Mouse (Mus musculus) testis, adult 2 months (tissue): ENCODE data around the gene Nup107. TPM values are rescaled to one million over a fixed set of nuclear protein-coding genes. Genes with fewer than 3 reads are reported as not detected.
"Not testable (repeated sequence)": the region's sequence is repeated elsewhere in the genome, so short reads cannot be mapped to it uniquely, and the experiment has no call there.

Source experiments
- H3K27ac ChIP-seq: fragments of 200-500 bp; 2 replicates; pipeline ENCODE4 v1.5.1; 2012; ENCODE audit warnings: low read depth, low read length; ENCODE audit not compliant: control insufficient read depth, insufficient read depth
- H3K27me3 ChIP-seq: fragments of 200-500 bp; 2 replicates; pipeline ENCODE4 v1.6.1; 2012; ENCODE audit warnings: mild to moderate bottlenecking, low read length, moderate library complexity; ENCODE audit not compliant: control insufficient read depth, insufficient read depth
- H3K36me3 ChIP-seq: fragments of 200-500 bp; 2 replicates; pipeline ENCODE4 v1.6.1; 2012; ENCODE audit warnings: mild to moderate bottlenecking, low read length; ENCODE audit not compliant: control insufficient read depth, insufficient read depth
- H3K4me1 ChIP-seq: fragments of 200-500 bp; 2 replicates; pipeline ENCODE4 v1.6.1; 2012; ENCODE audit warnings: low read length; ENCODE audit not compliant: control insufficient read depth, insufficient read depth
- H3K4me3 ChIP-seq: fragments of 200-500 bp; 2 replicates; pipeline ENCODE4 v1.5.1; 2012; ENCODE audit warnings: low read depth, mild to moderate bottlenecking, low read length, moderate library complexity, mixed read lengths; ENCODE audit not compliant: control insufficient read depth
- CTCF ChIP-seq: fragments of 200-500 bp; IDR thresholded peaks from 2 replicates; pipeline ENCODE4 v1.5.1; 2012; ENCODE audit warnings: low read depth, mild to moderate bottlenecking, inconsistent platforms, low read length, moderate library complexity; ENCODE audit not compliant: control insufficient read depth, insufficient read depth, insufficient replicate concordance
- POLR2A ChIP-seq: fragments of 200-500 bp; IDR thresholded peaks from 2 replicates; pipeline ENCODE4 v1.6.1; 2012; ENCODE audit warnings: low read depth, mild to moderate bottlenecking, inconsistent platforms, low read length, moderate library complexity; ENCODE audit not compliant: control insufficient read depth
- polyA plus RNA-seq: library from polyadenylated mRNA; depleted of rRNA; stranded (reverse); fragments of >200 nt; gene quantifications from 2 replicates; pipeline ENCODE4 v1.2.3, GENCODE M21; 2012

The Nup107 gene
- polyA plus RNA-seq, 1 experiment: 16.8 TPM

DNA sequence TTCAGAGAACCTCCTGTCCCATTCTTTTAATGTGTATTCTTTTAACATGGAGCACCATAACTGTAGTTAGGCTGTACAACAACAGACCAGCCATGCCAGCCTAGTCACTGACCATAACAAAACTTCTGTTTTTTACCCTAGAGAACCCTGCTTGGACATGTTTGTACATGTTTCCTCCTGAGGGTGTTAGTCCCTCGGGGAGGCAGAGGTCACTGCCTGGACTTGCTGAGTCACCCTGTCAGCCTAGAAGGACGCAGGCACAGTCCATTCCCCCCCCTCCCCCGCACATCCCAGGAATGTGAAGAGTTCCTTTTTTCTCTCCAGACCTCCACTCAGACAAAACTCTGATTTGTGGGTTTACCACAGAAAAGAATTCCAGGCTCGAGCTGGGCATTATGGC lies 74.9 kb downstream of the Nup107 start:
- Histone ChIP-seq H3K4me3 (no peak overlapping the region), H3K36me3 (no peaks in the 10 kb centered on the region), H3K27me3 (no peaks in the 10 kb centered on the region), H3K4me1 (peaks cover 2% of the 10 kb centered on the region), H3K27ac (no peak overlapping the region)
- TF ChIP-seq POLR2A (no peak), CTCF (no peak)

DNA sequence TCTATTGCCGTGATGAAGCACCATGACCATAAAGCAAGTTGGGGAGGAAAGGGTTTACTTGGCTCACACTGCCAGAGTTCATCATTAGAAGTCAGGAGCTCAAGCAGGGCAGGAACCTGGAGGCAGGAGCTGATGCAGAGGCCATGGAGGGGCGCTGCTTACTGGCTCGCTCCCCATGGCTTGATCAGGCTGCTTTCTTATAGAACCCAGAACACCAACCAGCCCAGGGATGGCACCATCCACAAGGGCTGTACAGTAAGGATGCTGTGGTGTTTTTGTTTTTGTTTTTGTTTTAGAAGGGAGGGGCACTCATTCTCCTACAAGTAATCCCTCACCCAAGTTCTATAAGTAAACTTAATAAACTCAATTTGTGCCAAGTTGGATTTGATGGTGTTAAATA lies 75.8 kb downstream of the Nup107 start:
- H3K4me3 ChIP-seq: no peak overlapping the region
- no peak overlapping the region for H3K27ac ChIP-seq
- no peaks in the 10 kb centered on the region for H3K36me3 ChIP-seq
- H3K4me1 ChIP-seq: peaks cover 2% of the 10 kb centered on the region
- no peaks in the 10 kb centered on the region for H3K27me3 ChIP-seq
- no peak for TF ChIP-seq CTCF
- TF ChIP-seq POLR2A: no peak

DNA sequence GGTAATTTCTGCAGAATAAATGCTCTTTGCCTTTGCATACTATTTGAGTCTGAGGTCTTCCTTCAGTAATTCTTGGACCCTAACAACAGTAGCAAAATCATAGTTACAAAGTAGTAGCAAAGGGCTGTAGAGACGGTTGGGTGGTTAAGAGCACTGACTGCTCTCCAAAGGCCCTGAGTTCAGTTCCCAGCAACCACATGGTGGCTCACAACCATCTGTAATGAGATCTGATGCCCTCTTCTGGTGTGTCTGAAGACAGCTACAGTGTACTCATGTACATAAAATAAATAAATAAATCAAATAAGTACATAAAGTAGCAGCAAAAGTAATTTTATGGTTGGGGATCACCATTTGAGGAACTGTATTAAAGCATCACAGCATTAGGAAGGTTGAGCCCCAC lies 76.9 kb downstream of the Nup107 start:
- H3K4me3 ChIP-seq, H3K27me3 ChIP-seq, H3K4me1 ChIP-seq, H3K36me3 ChIP-seq, H3K27ac ChIP-seq: not testable (repeated sequence)

DNA sequence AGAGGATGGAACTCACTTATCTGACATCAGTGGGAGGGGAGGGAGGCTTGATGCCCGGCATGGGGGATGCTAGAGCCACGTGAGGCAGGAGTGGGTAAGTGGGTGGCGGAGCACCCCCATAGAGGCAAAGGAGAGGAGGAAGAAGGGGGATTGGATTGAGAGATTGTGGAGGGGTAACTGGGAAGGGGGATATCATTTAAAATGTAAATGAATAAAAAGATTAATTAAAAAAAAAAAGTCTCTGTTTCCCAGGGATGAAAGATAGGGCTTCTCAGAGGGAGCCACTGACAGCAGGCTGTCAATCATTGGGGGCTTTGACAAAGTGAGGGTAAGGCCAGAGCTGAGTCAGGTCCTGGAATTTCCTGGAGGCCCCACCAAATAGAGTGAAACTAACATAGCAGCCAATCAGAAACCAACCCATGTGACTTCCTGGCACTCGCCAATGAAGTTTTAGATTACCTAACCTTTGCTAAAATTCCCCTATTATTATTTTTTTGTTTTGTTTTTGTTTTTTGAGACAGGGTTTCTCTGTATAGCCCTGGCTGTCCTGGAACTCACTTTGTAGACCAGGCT lies 77.5 kb downstream of the Nup107 start:
- Histone ChIP-seq H3K27me3 (no peaks in the 10 kb centered on the region), H3K4me1 (peaks cover 5% of the 10 kb centered on the region), H3K36me3 (no peaks in the 10 kb centered on the region), H3K27ac (no peak overlapping the region), H3K4me3 (no peak overlapping the region)
- no peak for TF ChIP-seq CTCF
- no peak for TF ChIP-seq POLR2A

DNA sequence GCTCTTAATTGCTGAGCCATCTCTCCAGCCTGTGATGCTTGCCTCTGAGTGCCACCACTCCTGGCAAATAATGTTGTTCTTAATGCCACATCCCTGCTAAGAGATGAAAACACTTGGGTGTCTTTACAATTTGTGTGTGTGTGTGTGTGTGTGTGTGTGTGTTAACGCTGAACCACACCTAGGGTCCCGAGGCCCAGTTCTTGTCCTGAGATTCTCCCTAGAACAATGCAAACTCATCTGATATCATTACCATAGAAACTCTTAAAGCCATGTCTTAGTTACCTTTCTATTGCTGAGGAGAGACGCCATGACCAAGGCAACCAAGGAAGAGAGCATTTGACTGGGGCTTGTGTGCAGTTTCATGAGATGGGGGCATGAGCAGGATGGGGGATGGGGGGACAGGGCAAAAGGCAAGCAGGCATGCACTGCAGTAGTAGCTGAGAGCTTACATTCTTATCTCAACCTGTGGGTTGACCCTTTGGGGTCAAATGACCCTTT lies 78.4 kb downstream of the Nup107 start:
- H3K4me1 ChIP-seq: peaks cover 5% of the 10 kb centered on the region
- TF ChIP-seq CTCF (no peak), POLR2A (no peak)
- H3K27me3 ChIP-seq: no peaks in the 10 kb centered on the region
- no peak overlapping the region for H3K27ac ChIP-seq
- no peak overlapping the region for H3K4me3 ChIP-seq
- H3K36me3 ChIP-seq: no peaks in the 10 kb centered on the region; the same call in 1 of the 2 replicates

DNA sequence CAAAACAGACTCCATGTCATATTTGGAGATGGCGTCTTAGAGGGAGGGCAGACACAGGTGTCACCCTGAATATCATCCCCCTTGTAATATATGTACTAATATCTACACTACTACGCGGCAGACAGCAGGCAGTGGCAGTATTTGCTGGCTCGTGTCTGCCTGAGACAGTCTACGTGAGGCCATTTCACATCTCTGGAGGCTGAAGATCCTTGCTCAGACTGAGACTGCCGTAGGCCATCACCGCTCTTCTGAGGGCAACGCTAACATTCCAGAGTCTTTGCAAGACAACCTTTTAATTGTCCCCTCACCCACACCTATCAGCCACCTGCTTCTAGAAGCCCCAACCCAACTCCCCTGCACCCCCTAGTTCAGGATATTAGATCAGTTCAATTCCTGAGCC lies 79.0 kb downstream of the Nup107 start:
- TF ChIP-seq CTCF (no peak), POLR2A (no peak)
- H3K4me3 ChIP-seq: no peak overlapping the region
- no peak overlapping the region for H3K27ac ChIP-seq
- H3K36me3 ChIP-seq: no peaks in the 10 kb centered on the region; the same call in 1 of the 2 replicates
- H3K4me1 ChIP-seq: peaks cover 5% of the 10 kb centered on the region
- H3K27me3 ChIP-seq: no peaks in the 10 kb centered on the region

DNA sequence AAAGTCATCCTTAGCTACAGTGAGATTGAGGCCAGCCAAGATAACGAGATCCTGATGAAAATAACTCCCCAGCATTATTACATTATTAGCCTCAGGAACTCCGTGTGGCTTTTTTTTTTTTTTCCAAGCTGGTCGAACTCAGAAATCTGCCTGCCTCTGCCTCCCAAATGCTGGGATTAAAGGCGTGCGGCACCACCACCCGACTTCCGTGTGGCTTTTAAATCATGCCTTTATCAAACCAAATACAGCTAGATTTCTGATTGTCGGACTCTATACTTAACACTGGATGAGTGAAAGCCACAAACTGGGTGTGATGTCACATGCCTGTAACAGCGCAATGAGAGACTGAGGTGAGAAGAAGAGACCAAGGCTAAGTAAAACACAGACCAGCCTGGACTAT lies 79.6 kb downstream of the Nup107 start:
- no peak overlapping the region for H3K4me3 ChIP-seq
- H3K36me3 ChIP-seq: no peaks in the 10 kb centered on the region; the same call in 1 of the 2 replicates
- H3K27me3 ChIP-seq: no peaks in the 10 kb centered on the region
- TF ChIP-seq POLR2A (no peak), CTCF (no peak)
- H3K4me1 ChIP-seq: peaks cover 5% of the 10 kb centered on the region
- no peak overlapping the region for H3K27ac ChIP-seq
